Mouse (Mus musculus) hindbrain, embryonic 12.5 days (tissue): ENCODE measurements around the gene Rcsd1. TPM values are rescaled to one million over a fixed set of nuclear protein-coding genes. Genes with fewer than 3 reads are reported as not detected.

ENCODE experiments used
- ATAC-seq: fragments of 200-750 bp; cut with Nextera tagmentation; 2 replicates; pipeline ENCODE4 v1.8.0; 2017; ENCODE audit warnings: moderate TSS enrichment; ENCODE audit not compliant: low FRiP score
- H3K27ac ChIP-seq: fragments of 300-500 bp; sonication (generic); 2 replicates; pipeline ENCODE4 v1.5.1; 2016; ENCODE audit warnings: mild to moderate bottlenecking
- H3K27me3 ChIP-seq: fragments of 300-500 bp; sonication (generic); 2 replicates; pipeline ENCODE4 v1.6.1; 2016; ENCODE audit warnings: mild to moderate bottlenecking
- H3K36me3 ChIP-seq: fragments of 300-500 bp; sonication (generic); 2 replicates; pipeline ENCODE4 v1.6.1; 2016; ENCODE audit warnings: mild to moderate bottlenecking
- H3K4me1 ChIP-seq: fragments of 300-500 bp; sonication (generic); 2 replicates; pipeline ENCODE4 v1.6.1; 2016
- H3K4me2 ChIP-seq: fragments of 300-500 bp; sonication (generic); replicated peaks from 2 replicates; pipeline ENCODE4 v1.6.1; 2016; ENCODE audit warnings: mild to moderate bottlenecking
- H3K4me3 ChIP-seq: fragments of 300-500 bp; sonication (generic); 2 replicates; pipeline ENCODE4 v1.5.1; 2016; ENCODE audit warnings: mild to moderate bottlenecking
- H3K9ac ChIP-seq: fragments of 300-500 bp; sonication (generic); 2 replicates; pipeline ENCODE4 v1.6.1; 2016; ENCODE audit warnings: mild to moderate bottlenecking, moderate library complexity
- H3K9me3 ChIP-seq: fragments of 300-500 bp; sonication (generic); replicated peaks from 2 replicates; pipeline ENCODE4 v1.6.1; 2016; ENCODE audit warnings: mild to moderate bottlenecking
- WGBS: fragments of 180-500 bp; shearing (Covaris S2); methylation state at CpG from one replicate; pipeline ENCODE4 v1.1.7; 2016; 5-methylcytosine and 5-hydroxymethylcytosine counted together
- polyA plus RNA-seq: library from polyadenylated mRNA; unstranded; fragments of >200 nt; fragmentation: Nextera tagmentation; extraction: Ambion mirVana; gene quantifications from 2 replicates; pipeline ENCODE4 v1.2.1, GENCODE M21; 2016

Gene Rcsd1
- 16.8 and 18.4 TPM in 2 replicates for polyA plus RNA-seq

GRCm38 (mm10) chr1:165709629-165710256 lies at the start of gene Rcsd1:
Gene Rcsd1 (minus strand): TSS chr1:165709757.
- peaks cover 14% of the 10 kb centered on the region; the same call in 1 of the 2 replicates for H3K4me1 ChIP-seq
- H3K4me2 ChIP-seq, result peak within 1 kb of the TSS; percentile 81
- no peak within 1 kb of the TSS for H3K9ac ChIP-seq
- H3K4me3 ChIP-seq, result no peak within 1 kb of the TSS
- peaks cover 50% of the 10 kb centered on the region for H3K27me3 ChIP-seq
- H3K27ac ChIP-seq, result no peak within 1 kb of the TSS
- WGBS, result 59% methylated on average over 5 of the region's 5 CpGs
- no peaks in the 10 kb centered on the region for H3K36me3 ChIP-seq
- no peaks in the 10 kb centered on the region for H3K9me3 ChIP-seq
- no peak for ATAC-seq

- Histone ChIP-seq H3K27me3 (no peaks in the 10 kb centered on the region), H3K27ac (no peak overlapping the region), H3K4me3 (no peak overlapping the region), H3K4me1 (0 out of 2 replicates have a peak, but pooled peaks cover 4% of the 10 kb centered on the region), H3K9me3 (no peaks in the 10 kb centered on the region), H3K9ac (no peak overlapping the region), H3K36me3 (no peaks in the 10 kb centered on the region), H3K4me2 (no peak overlapping the region)
- 77% methylated on average over 4 of the region's 4 CpGs for WGBS
- ATAC-seq, result no peak
These were observed 45.6 kb upstream of the Rcsd1 start for GRCm38 (mm10) chr1:165755194-165755593.

GRCm38 (mm10) chr1:165754205-165754604 lies 44.6 kb upstream of the Rcsd1 start:
- no peak overlapping the region for H3K9ac ChIP-seq
- no peak overlapping the region for H3K27ac ChIP-seq
- H3K4me2 ChIP-seq, result no peak overlapping the region
- H3K4me1 ChIP-seq, result 0 out of 2 replicates have a peak, but pooled peaks cover 4% of the 10 kb centered on the region
- WGBS, result 90% methylated on average over 6 of the region's 6 CpGs
- no peaks in the 10 kb centered on the region for H3K27me3 ChIP-seq
- H3K9me3 ChIP-seq, result no peaks in the 10 kb centered on the region
- no peaks in the 10 kb centered on the region for H3K36me3 ChIP-seq
- no peak overlapping the region for H3K4me3 ChIP-seq
- ATAC-seq, result no peak

GRCm38 (mm10) chr1:165751838-165752237 lies 42.3 kb upstream of the Rcsd1 start:
- H3K4me3 ChIP-seq, result no peak overlapping the region
- H3K27me3 ChIP-seq, result no peaks in the 10 kb centered on the region
- H3K36me3 ChIP-seq, result no peaks in the 10 kb centered on the region
- no peak overlapping the region for H3K27ac ChIP-seq
- H3K9me3 ChIP-seq, result no peaks in the 10 kb centered on the region
- no peak overlapping the region for H3K4me2 ChIP-seq
- 0 out of 2 replicates have a peak, but pooled peaks cover 4% of the 10 kb centered on the region for H3K4me1 ChIP-seq
- 83% methylated on average over 5 of the region's 5 CpGs for WGBS
- no peak for ATAC-seq
- no peak overlapping the region for H3K9ac ChIP-seq

- H3K27me3 ChIP-seq, result no peaks in the 10 kb centered on the region
- H3K9ac ChIP-seq, result no peak overlapping the region
- H3K4me3 ChIP-seq, result no peak overlapping the region
- H3K36me3 ChIP-seq, result no peaks in the 10 kb centered on the region
- no peak overlapping the region for H3K27ac ChIP-seq
- no peaks in the 10 kb centered on the region for H3K9me3 ChIP-seq
- no peak overlapping the region for H3K4me2 ChIP-seq
- 0 out of 2 replicates have a peak, but pooled peaks cover 4% of the 10 kb centered on the region for H3K4me1 ChIP-seq
- ATAC-seq, result no peak
These were observed 41.6 kb upstream of the Rcsd1 start for GRCm38 (mm10) chr1:165751142-165751541.

GRCm38 (mm10) chr1:165748053-165748452 lies 38.5 kb upstream of the Rcsd1 start:
- Histone ChIP-seq H3K4me1 (0 out of 2 replicates have a peak, but pooled peaks cover 4% of the 10 kb centered on the region), H3K4me2 (no peak overlapping the region), H3K36me3 (no peaks in the 10 kb centered on the region), H3K27me3 (no peaks in the 10 kb centered on the region), H3K27ac (no peak overlapping the region), H3K9ac (no peak overlapping the region), H3K4me3 (no peak overlapping the region), H3K9me3 (no peaks in the 10 kb centered on the region)
- ATAC-seq, result no peak
- 43% methylated on average over 11 of the region's 11 CpGs for WGBS

GRCm38 (mm10) chr1:165741989-165742388 lies 32.4 kb upstream of the Rcsd1 start:
- no peak for ATAC-seq
- no peak overlapping the region for H3K27ac ChIP-seq
- H3K27me3 ChIP-seq, result no peaks in the 10 kb centered on the region
- H3K9ac ChIP-seq, result no peak overlapping the region
- no peaks in the 10 kb centered on the region for H3K36me3 ChIP-seq
- no peak overlapping the region for H3K4me2 ChIP-seq
- H3K4me1 ChIP-seq, result no peaks in the 10 kb centered on the region
- no peaks in the 10 kb centered on the region for H3K9me3 ChIP-seq
- H3K4me3 ChIP-seq, result no peak overlapping the region
- 88% methylated on average over 8 of the region's 8 CpGs for WGBS

- Histone ChIP-seq H3K4me3 (no peak overlapping the region), H3K9me3 (no peaks in the 10 kb centered on the region), H3K4me1 (no peaks in the 10 kb centered on the region; the same call in 1 of the 2 replicates), H3K4me2 (no peak overlapping the region), H3K9ac (no peak overlapping the region), H3K27me3 (no peaks in the 10 kb centered on the region), H3K36me3 (no peaks in the 10 kb centered on the region), H3K27ac (no peak overlapping the region)
- no peak for ATAC-seq
- 96% methylated on average over 1 of the region's 1 CpGs for WGBS
These were observed 29.4 kb upstream of the Rcsd1 start for GRCm38 (mm10) chr1:165738985-165739384.

GRCm38 (mm10) chr1:165737867-165738266 lies 28.3 kb upstream of the Rcsd1 start:
- no peak for ATAC-seq
- 74% methylated on average over 3 of the region's 3 CpGs for WGBS
- H3K9me3 ChIP-seq, result no peaks in the 10 kb centered on the region
- H3K4me2 ChIP-seq, result no peak overlapping the region
- no peaks in the 10 kb centered on the region for H3K27me3 ChIP-seq
- no peaks in the 10 kb centered on the region for H3K36me3 ChIP-seq
- H3K4me1 ChIP-seq, result no peaks in the 10 kb centered on the region; the same call in 1 of the 2 replicates
- H3K9ac ChIP-seq, result no peak overlapping the region
- H3K27ac ChIP-seq, result no peak overlapping the region
- no peak overlapping the region for H3K4me3 ChIP-seq

- Histone ChIP-seq H3K27me3 (no peaks in the 10 kb centered on the region), H3K4me3 (no peak overlapping the region), H3K4me2 (no peak overlapping the region), H3K36me3 (no peaks in the 10 kb centered on the region), H3K4me1 (no peaks in the 10 kb centered on the region; the same call in 1 of the 2 replicates), H3K27ac (no peak overlapping the region), H3K9me3 (no peaks in the 10 kb centered on the region), H3K9ac (no peak overlapping the region)
- no peak for ATAC-seq
- 53% methylated on average over 5 of the region's 5 CpGs for WGBS
These were observed 27.9 kb upstream of the Rcsd1 start for GRCm38 (mm10) chr1:165737451-165737850.

- Histone ChIP-seq H3K4me1 (no peaks in the 10 kb centered on the region; the same call in 1 of the 2 replicates), H3K4me3 (no peak overlapping the region), H3K4me2 (no peak overlapping the region), H3K36me3 (no peaks in the 10 kb centered on the region), H3K27ac (no peak overlapping the region), H3K9ac (no peak overlapping the region), H3K9me3 (no peaks in the 10 kb centered on the region), H3K27me3 (no peaks in the 10 kb centered on the region)
- peak; percentile 61 for ATAC-seq
- 35% methylated on average over 20 of the region's 20 CpGs for WGBS
These were observed 26.6 kb upstream of the Rcsd1 start for GRCm38 (mm10) chr1:165735826-165736818.

- H3K27me3 ChIP-seq, result no peaks in the 10 kb centered on the region
- H3K4me2 ChIP-seq, result no peak overlapping the region
- WGBS, result 91% methylated on average over 2 of the region's 2 CpGs
- H3K27ac ChIP-seq, result no peak overlapping the region
- ATAC-seq, result no peak
- no peaks in the 10 kb centered on the region for H3K36me3 ChIP-seq
- H3K4me1 ChIP-seq, result no peaks in the 10 kb centered on the region; the same call in 1 of the 2 replicates
- H3K4me3 ChIP-seq, result no peak overlapping the region
- H3K9ac ChIP-seq, result no peak overlapping the region
- no peaks in the 10 kb centered on the region for H3K9me3 ChIP-seq
These were observed 25.3 kb upstream of the Rcsd1 start for GRCm38 (mm10) chr1:165734840-165735239.
